Mouse (Mus musculus) hindbrain, embryonic 13.5 days (tissue): Measurements from ENCODE around the gene Coro6. TPM values are rescaled to one million over a fixed set of nuclear protein-coding genes. Genes with fewer than 3 reads are reported as not detected.

ENCODE experiments used
- ATAC-seq: fragments of 200-750 bp; cut with Nextera tagmentation; 2 replicates; pipeline ENCODE4 v1.8.0; 2017; ENCODE audit warnings: moderate TSS enrichment; ENCODE audit not compliant: low FRiP score
- H3K27ac ChIP-seq: fragments of 300-500 bp; sonication (generic); 2 replicates; pipeline ENCODE4 v1.5.1; 2015; ENCODE audit warnings: inconsistent platforms, mild to moderate bottlenecking, moderate library complexity
- H3K27me3 ChIP-seq: fragments of 300-500 bp; sonication (generic); 2 replicates; pipeline ENCODE4 v1.6.1; 2015; ENCODE audit warnings: mild to moderate bottlenecking, inconsistent platforms
- H3K36me3 ChIP-seq: fragments of 300-500 bp; sonication (generic); 2 replicates; pipeline ENCODE4 v1.6.1; 2015; ENCODE audit warnings: mild to moderate bottlenecking, inconsistent platforms
- H3K4me1 ChIP-seq: fragments of 300-500 bp; sonication (generic); replicated peaks from 2 replicates; pipeline ENCODE4 v1.6.1; 2015; ENCODE audit warnings: inconsistent platforms
- H3K4me2 ChIP-seq: fragments of 300-500 bp; sonication (generic); 2 replicates; pipeline ENCODE4 v1.6.1; 2015; ENCODE audit warnings: inconsistent platforms, mild to moderate bottlenecking, moderate library complexity
- H3K4me3 ChIP-seq: fragments of 300-500 bp; sonication (generic); 2 replicates; pipeline ENCODE4 v1.5.1; 2015; ENCODE audit warnings: mild to moderate bottlenecking, inconsistent platforms
- H3K9ac ChIP-seq: fragments of 300-500 bp; sonication (generic); 2 replicates; pipeline ENCODE4 v1.6.1; 2015; ENCODE audit warnings: mild to moderate bottlenecking, inconsistent platforms
- H3K9me3 ChIP-seq: fragments of 300-500 bp; sonication (generic); 2 replicates; pipeline ENCODE4 v1.6.1; 2016; ENCODE audit warnings: inconsistent platforms
- WGBS: fragments of 180-500 bp; shearing (Covaris S2); methylation state at CpG from one replicate; pipeline ENCODE4 v1.1.7; 2015; 5-methylcytosine and 5-hydroxymethylcytosine counted together
- polyA plus RNA-seq: library from polyadenylated mRNA; unstranded; fragments of >200 nt; fragmentation: Nextera tagmentation; extraction: Ambion mirVana; gene quantifications from 2 replicates; pipeline ENCODE4 v1.2.1, GENCODE M21; 2015

The Coro6 gene
- polyA plus RNA-seq, 1 experiment from 2014 or later: 0.12 TPM

- H3K27me3 ChIP-seq: no peaks in the 10 kb centered on the region
- ATAC-seq: no peak
- H3K36me3 ChIP-seq: peaks cover 38% of the 10 kb centered on the region
- H3K4me1 ChIP-seq: peaks cover 74% of the 10 kb centered on the region
- H3K9ac ChIP-seq: 0 out of 2 replicates have a peak overlapping the region, but pooled peaks have one; percentile 9
- H3K4me3 ChIP-seq: no peak overlapping the region
- no peak overlapping the region for H3K4me2 ChIP-seq
- 68% methylated on average over 12 of the region's 12 CpGs for WGBS
- no peaks in the 10 kb centered on the region for H3K9me3 ChIP-seq
- peak overlapping the region; percentile 60 for H3K27ac ChIP-seq
Measured at GRCm38 (mm10) chr11:77498261-77499139, 36.3 kb downstream of the Coro6 start.

GRCm38 (mm10) chr11:77499354-77499753 is 37.1 kb downstream of the Coro6 start:
- ATAC-seq: no peak
- WGBS: 86% methylated on average over 7 of the region's 7 CpGs

GRCm38 (mm10) chr11:77500361-77501325 is 38.4 kb downstream of the Coro6 start:
- no peak overlapping the region for H3K4me3 ChIP-seq
- no peaks in the 10 kb centered on the region for H3K9me3 ChIP-seq
- H3K4me1 ChIP-seq: peaks cover 54% of the 10 kb centered on the region
- no peaks in the 10 kb centered on the region for H3K27me3 ChIP-seq
- WGBS: 73% methylated on average over 17 of the region's 17 CpGs
- H3K36me3 ChIP-seq: peaks cover 59% of the 10 kb centered on the region
- H3K4me2 ChIP-seq: no peak overlapping the region
- no peak for ATAC-seq
- peak overlapping the region; percentile 30; the same call in 1 of the 2 replicates for H3K27ac ChIP-seq
- H3K9ac ChIP-seq: peak overlapping the region; percentile 36; the same call in 1 of the 2 replicates

More at GRCm38 (mm10) chr11:77499354-77499753, 37.1 kb downstream of the Coro6 start:
- Histone ChIP-seq H3K36me3 (peaks cover 47% of the 10 kb centered on the region), H3K4me2 (no peak overlapping the region), H3K4me3 (no peak overlapping the region), H3K4me1 (peaks cover 67% of the 10 kb centered on the region), H3K27me3 (no peaks in the 10 kb centered on the region), H3K9me3 (no peaks in the 10 kb centered on the region), H3K9ac (no peak overlapping the region; the same call in 1 of the 2 replicates), H3K27ac (no peak overlapping the region)

- no peak for ATAC-seq
- 20% methylated on average over 5 of the region's 5 CpGs for WGBS
- H3K4me3 ChIP-seq: no peak overlapping the region
- H3K27me3 ChIP-seq: no peaks in the 10 kb centered on the region
- H3K9ac ChIP-seq: no peak overlapping the region
- H3K36me3 ChIP-seq: peaks cover 67% of the 10 kb centered on the region
- peaks cover 46% of the 10 kb centered on the region for H3K4me1 ChIP-seq
- 0 out of 2 replicates have a peak overlapping the region, but pooled peaks have one; percentile 30 for H3K27ac ChIP-seq
- no peak overlapping the region for H3K4me2 ChIP-seq
- H3K9me3 ChIP-seq: no peaks in the 10 kb centered on the region
Measured at GRCm38 (mm10) chr11:77501392-77501791, 39.2 kb downstream of the Coro6 start.

- Histone ChIP-seq H3K36me3 (peaks cover 73% of the 10 kb centered on the region), H3K9me3 (no peaks in the 10 kb centered on the region), H3K27ac (no peak overlapping the region), H3K27me3 (no peaks in the 10 kb centered on the region), H3K9ac (no peak overlapping the region), H3K4me1 (peaks cover 43% of the 10 kb centered on the region), H3K4me3 (no peak overlapping the region), H3K4me2 (no peak overlapping the region)
- WGBS: 93% methylated on average over 4 of the region's 4 CpGs
- ATAC-seq: no peak
Measured at GRCm38 (mm10) chr11:77501971-77502370, 39.8 kb downstream of the Coro6 start.

GRCm38 (mm10) chr11:77502481-77502880 is 40.3 kb downstream of the Coro6 start:
- WGBS: 86% methylated on average over 6 of the region's 6 CpGs

GRCm38 (mm10) chr11:77503511-77503910 is 41.3 kb downstream of the Coro6 start:
- H3K27ac ChIP-seq: no peak overlapping the region
- peaks cover 33% of the 10 kb centered on the region for H3K4me1 ChIP-seq
- WGBS: 75% methylated on average over 3 of the region's 3 CpGs
- peaks cover 82% of the 10 kb centered on the region for H3K36me3 ChIP-seq
- H3K9me3 ChIP-seq: no peaks in the 10 kb centered on the region
- H3K4me3 ChIP-seq: no peak overlapping the region
- no peak for ATAC-seq
- no peak overlapping the region for H3K9ac ChIP-seq
- H3K27me3 ChIP-seq: no peaks in the 10 kb centered on the region
- H3K4me2 ChIP-seq: no peak overlapping the region

More at GRCm38 (mm10) chr11:77502481-77502880, 40.3 kb downstream of the Coro6 start:
- no peak overlapping the region for H3K4me2 ChIP-seq
- ATAC-seq: no peak
- H3K27me3 ChIP-seq: no peaks in the 10 kb centered on the region
- no peak overlapping the region for H3K4me3 ChIP-seq
- peaks cover 78% of the 10 kb centered on the region for H3K36me3 ChIP-seq
- no peak overlapping the region for H3K27ac ChIP-seq
- peaks cover 38% of the 10 kb centered on the region for H3K4me1 ChIP-seq
- no peaks in the 10 kb centered on the region for H3K9me3 ChIP-seq
- H3K9ac ChIP-seq: no peak overlapping the region

- Histone ChIP-seq H3K4me2 (no peak overlapping the region), H3K9ac (no peak overlapping the region), H3K9me3 (no peaks in the 10 kb centered on the region), H3K4me1 (peaks cover 28% of the 10 kb centered on the region), H3K27ac (no peak overlapping the region), H3K4me3 (no peak overlapping the region), H3K27me3 (no peaks in the 10 kb centered on the region), H3K36me3 (peaks cover 82% of the 10 kb centered on the region)
- no peak for ATAC-seq
- 96% methylated on average over 19 of the region's 19 CpGs for WGBS
Measured at GRCm38 (mm10) chr11:77504377-77504776, 42.2 kb downstream of the Coro6 start.

GRCm38 (mm10) chr11:77505291-77505980 is 43.2 kb downstream of the Coro6 start:
- Histone ChIP-seq H3K9ac (no peak overlapping the region), H3K36me3 (peaks cover 71% of the 10 kb centered on the region), H3K9me3 (no peaks in the 10 kb centered on the region), H3K4me1 (peaks cover 17% of the 10 kb centered on the region), H3K27me3 (no peaks in the 10 kb centered on the region), H3K27ac (no peak overlapping the region), H3K4me2 (no peak overlapping the region), H3K4me3 (no peak overlapping the region)
- whole genome bisulfite sequencing: 92% methylated on average over 22 of the region's 22 CpGs
- no peak for ATAC-seq

- WGBS: 81% methylated on average over 14 of the region's 14 CpGs
- H3K4me1 ChIP-seq: peaks cover 9% of the 10 kb centered on the region
- H3K9me3 ChIP-seq: no peaks in the 10 kb centered on the region
- peaks cover 66% of the 10 kb centered on the region for H3K36me3 ChIP-seq
- H3K27me3 ChIP-seq: no peaks in the 10 kb centered on the region
- H3K9ac ChIP-seq: no peak overlapping the region
- H3K4me3 ChIP-seq: no peak overlapping the region
- no peak overlapping the region for H3K27ac ChIP-seq
- H3K4me2 ChIP-seq: no peak overlapping the region
- ATAC-seq: no peak
Measured at GRCm38 (mm10) chr11:77506273-77506672, 44.1 kb downstream of the Coro6 start.

- Histone ChIP-seq H3K27me3 (no peaks in the 10 kb centered on the region), H3K9ac (no peak overlapping the region), H3K36me3 (peaks cover 65% of the 10 kb centered on the region), H3K27ac (no peak overlapping the region), H3K9me3 (no peaks in the 10 kb centered on the region), H3K4me3 (no peak overlapping the region), H3K4me2 (no peak overlapping the region), H3K4me1 (peaks cover 8% of the 10 kb centered on the region)
- 83% methylated on average over 6 of the region's 6 CpGs for WGBS
- no peak for ATAC-seq
Measured at GRCm38 (mm10) chr11:77506941-77507340, 44.7 kb downstream of the Coro6 start.
